Mouse (Mus musculus): ENCODE results near the gene Tctex1d4. TPM values are rescaled to one million over a fixed set of nuclear protein-coding genes. Genes with fewer than 3 reads are reported as not detected.

The Tctex1d4 gene
- polyA plus RNA-seq, 1 experiment from 2014 or later = not detected

DNA sequence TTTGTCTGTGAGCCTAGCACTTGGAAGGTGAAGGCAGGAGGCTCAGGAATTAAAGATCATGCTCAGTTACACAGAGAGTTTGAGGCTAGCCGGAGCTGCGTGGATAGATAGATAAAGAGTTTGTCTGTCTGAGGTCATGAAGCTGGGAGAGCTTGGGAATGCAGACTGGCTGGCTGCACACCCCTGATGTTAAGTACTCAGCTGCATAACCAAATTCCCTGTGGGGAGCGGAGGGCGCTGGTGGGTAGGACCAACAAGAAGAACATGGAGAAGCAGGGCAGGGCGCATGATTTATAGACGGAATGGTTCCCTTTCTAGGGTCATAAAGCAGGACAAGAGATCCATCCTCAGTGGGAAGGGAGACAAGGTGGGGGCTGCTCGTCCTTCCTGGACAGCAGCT lies 16.4 kb downstream of the Tctex1d4 start:
- ATAC-seq (ENCODE audit: low FRiP score) (no peak), DNase-seq (ENCODE audit: low spot score, missing footprints) (no peak)
- Histone ChIP-seq H3K9me3 (ENCODE audit: control insufficient read depth, low read length) (no peaks in the 10 kb centered on the region), H3K27ac (ENCODE audit: low read depth, low read length) (no peak overlapping the region), H3K4me3 (ENCODE audit: low read depth, low read length) (no peak overlapping the region), H3K36me3 (ENCODE audit: control insufficient read depth, insufficient read depth, low read length) (no peaks in the 10 kb centered on the region), H3K9ac (ENCODE audit: low read length) (no peak overlapping the region), H3K4me1 (ENCODE audit: control insufficient read depth, insufficient read depth, low read length) (no peaks in the 10 kb centered on the region), H3K27me3 (ENCODE audit: control insufficient read depth, insufficient read depth, low read length) (no peaks in the 10 kb centered on the region), H3K4me2 (no peak overlapping the region)
- WGBS = 75% methylated on average over 7 of the region's 7 CpGs

GRCm38 (mm10) chr4:117145248-117145647 lies 18.7 kb downstream of the Tctex1d4 start:
- Histone ChIP-seq H3K4me2 (no peak overlapping the region), H3K4me3 (ENCODE audit: low read depth, low read length) (no peak overlapping the region), H3K9ac (ENCODE audit: low read length) (no peak overlapping the region), H3K27me3 (ENCODE audit: control insufficient read depth, insufficient read depth, low read length) (no peaks in the 10 kb centered on the region), H3K4me1 (ENCODE audit: control insufficient read depth, insufficient read depth, low read length) (no peaks in the 10 kb centered on the region), H3K9me3 (ENCODE audit: control insufficient read depth, low read length) (no peaks in the 10 kb centered on the region), H3K36me3 (ENCODE audit: control insufficient read depth, insufficient read depth, low read length) (peaks cover 4% of the 10 kb centered on the region; the same call in 1 of the 2 replicates), H3K27ac (ENCODE audit: low read depth, low read length) (no peak overlapping the region)
- WGBS = 95% methylated on average over 13 of the region's 13 CpGs
- no peak for DNase-seq (ENCODE audit: low spot score, missing footprints)
- ATAC-seq (ENCODE audit: low FRiP score) = no peak

DNA sequence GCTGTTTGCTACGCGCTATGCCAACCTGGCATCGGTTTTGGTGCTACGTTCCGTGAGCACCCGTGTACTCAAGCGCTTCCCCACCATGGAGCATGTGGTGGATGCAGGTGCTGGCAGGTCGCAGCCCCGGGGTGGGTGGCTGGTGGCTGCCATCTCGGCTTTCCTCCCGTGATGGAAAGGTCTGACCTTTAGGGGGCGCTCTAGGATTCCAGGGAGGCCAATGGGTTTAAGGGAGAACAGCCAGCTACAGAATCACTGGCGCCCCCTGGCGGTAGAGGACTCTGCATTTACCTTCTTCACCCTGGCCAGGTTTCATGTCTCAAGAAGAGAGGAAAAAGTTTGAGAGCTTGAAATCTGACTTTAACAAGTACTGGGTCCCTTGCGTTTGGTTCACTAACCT lies 19.6 kb downstream of the Tctex1d4 start:
- no peaks in the 10 kb centered on the region for H3K27me3 ChIP-seq (ENCODE audit: control insufficient read depth, insufficient read depth, low read length)
- ATAC-seq (ENCODE audit: low FRiP score) (peak; percentile 27; the same call in 1 of the 2 replicates), DNase-seq (ENCODE audit: low spot score, missing footprints) (peak; percentile 94)
- H3K36me3 ChIP-seq (ENCODE audit: control insufficient read depth, insufficient read depth, low read length) = peaks cover 9% of the 10 kb centered on the region
- H3K4me3 ChIP-seq (ENCODE audit: low read depth, low read length) = no peak overlapping the region
- no peak overlapping the region for H3K9ac ChIP-seq (ENCODE audit: low read length)
- no peaks in the 10 kb centered on the region for H3K4me1 ChIP-seq (ENCODE audit: control insufficient read depth, insufficient read depth, low read length)
- no peaks in the 10 kb centered on the region for H3K9me3 ChIP-seq (ENCODE audit: control insufficient read depth, low read length)
- no peak overlapping the region for H3K4me2 ChIP-seq
- WGBS = 30% methylated on average over 15 of the region's 15 CpGs
- H3K27ac ChIP-seq (ENCODE audit: low read depth, low read length) = no peak overlapping the region

DNA sequence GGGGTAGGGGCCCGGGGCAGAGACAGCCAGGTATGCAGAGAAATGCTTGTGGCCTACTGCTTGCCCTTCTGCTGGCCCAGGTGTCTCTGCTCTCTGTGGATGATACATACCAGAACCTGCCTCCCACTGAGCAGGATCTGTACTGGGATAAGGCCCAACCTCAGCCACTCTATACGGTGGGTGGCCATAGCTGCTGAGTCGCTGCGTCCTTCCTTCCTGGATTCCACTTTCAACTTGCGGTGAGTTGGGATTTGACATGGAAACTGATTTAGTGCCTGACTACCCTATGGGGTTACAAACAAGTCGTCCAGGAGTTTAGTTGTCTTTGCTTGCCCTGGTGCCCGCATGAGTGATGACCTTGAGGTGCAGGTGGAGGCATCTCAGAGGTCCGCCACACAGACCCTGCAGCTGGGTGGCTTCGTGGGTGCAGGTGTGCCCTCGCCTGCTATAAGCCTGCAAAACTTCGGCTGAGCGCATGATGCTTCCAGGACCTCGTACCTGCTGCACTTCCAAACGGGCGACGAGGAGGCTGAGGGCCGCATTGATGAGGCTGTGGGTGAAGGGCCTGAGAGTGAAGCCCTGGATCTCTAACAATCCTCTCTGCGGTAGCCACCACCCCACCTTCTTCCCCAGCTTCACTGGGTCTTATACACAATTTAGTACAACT lies 21.6 kb downstream of the Tctex1d4 start:
- 86% methylated on average over 18 of the region's 18 CpGs for WGBS
- Histone ChIP-seq H3K27ac (ENCODE audit: low read depth, low read length) (no peak overlapping the region), H3K4me2 (no peak overlapping the region), H3K9ac (ENCODE audit: low read length) (no peak overlapping the region), H3K36me3 (ENCODE audit: control insufficient read depth, insufficient read depth, low read length) (peaks cover 25% of the 10 kb centered on the region), H3K9me3 (ENCODE audit: control insufficient read depth, low read length) (no peaks in the 10 kb centered on the region), H3K4me1 (ENCODE audit: control insufficient read depth, insufficient read depth, low read length) (no peaks in the 10 kb centered on the region; the same call in 1 of the 2 replicates), H3K4me3 (ENCODE audit: low read depth, low read length) (no peak overlapping the region), H3K27me3 (ENCODE audit: control insufficient read depth, insufficient read depth, low read length) (no peaks in the 10 kb centered on the region)
- DNase-seq (ENCODE audit: low spot score, missing footprints) (no peak), ATAC-seq (ENCODE audit: low FRiP score) (no peak)

DNA sequence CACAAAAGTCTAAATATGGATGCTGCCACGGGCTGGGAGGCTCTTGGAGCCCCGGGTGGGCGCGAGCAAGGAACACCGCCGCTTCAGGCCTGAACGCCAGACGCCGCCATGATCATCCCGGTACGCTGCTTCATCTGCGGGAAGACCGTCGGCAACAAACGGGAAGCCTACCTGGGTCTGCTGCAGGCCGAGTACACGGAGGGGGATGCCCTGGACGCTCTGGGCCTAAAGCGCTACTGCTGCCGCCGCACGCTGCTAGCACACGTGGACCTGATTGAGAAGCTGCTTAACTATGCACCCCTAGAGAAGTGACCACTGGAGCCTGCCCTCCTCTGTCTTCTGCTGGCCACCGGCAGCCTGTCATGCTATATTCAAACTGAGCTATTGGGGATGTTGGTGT lies 22.2 kb downstream of the Tctex1d4 start:
- Histone ChIP-seq H3K9ac (ENCODE audit: low read length) (no peak overlapping the region), H3K36me3 (ENCODE audit: control insufficient read depth, insufficient read depth, low read length) (peaks cover 30% of the 10 kb centered on the region), H3K4me2 (no peak overlapping the region), H3K4me3 (ENCODE audit: low read depth, low read length) (no peak overlapping the region), H3K4me1 (ENCODE audit: control insufficient read depth, insufficient read depth, low read length) (no peaks in the 10 kb centered on the region; the same call in 1 of the 2 replicates), H3K9me3 (ENCODE audit: control insufficient read depth, low read length) (no peaks in the 10 kb centered on the region), H3K27ac (ENCODE audit: low read depth, low read length) (no peak overlapping the region), H3K27me3 (ENCODE audit: control insufficient read depth, insufficient read depth, low read length) (no peaks in the 10 kb centered on the region)
- ATAC-seq (ENCODE audit: low FRiP score) (0 out of 2 replicates have a peak, but pooled peaks have one; percentile 20), DNase-seq (ENCODE audit: low spot score, missing footprints) (no peak)
- 74% methylated on average over 24 of the region's 24 CpGs for WGBS

GRCm38 (mm10) chr4:117149291-117150211 lies 23.0 kb downstream of the Tctex1d4 start:
- Histone ChIP-seq H3K4me1 (ENCODE audit: control insufficient read depth, insufficient read depth, low read length) (no peaks in the 10 kb centered on the region; the same call in none of the 2 replicates), H3K27me3 (ENCODE audit: control insufficient read depth, insufficient read depth, low read length) (no peaks in the 10 kb centered on the region), H3K36me3 (ENCODE audit: control insufficient read depth, insufficient read depth, low read length) (peaks cover 30% of the 10 kb centered on the region), H3K27ac (ENCODE audit: low read depth, low read length) (no peak overlapping the region), H3K4me3 (ENCODE audit: low read depth, low read length) (no peak overlapping the region), H3K9ac (ENCODE audit: low read length) (no peak overlapping the region), H3K9me3 (ENCODE audit: control insufficient read depth, low read length) (no peaks in the 10 kb centered on the region), H3K4me2 (no peak overlapping the region)
- DNase-seq (ENCODE audit: low spot score, missing footprints) = no peak
- no peak for ATAC-seq (ENCODE audit: low FRiP score)
- 71% methylated on average over 6 of the region's 6 CpGs for WGBS

- Histone ChIP-seq H3K4me1 (ENCODE audit: control insufficient read depth, insufficient read depth, low read length) (peaks cover 5% of the 10 kb centered on the region), H3K27ac (ENCODE audit: low read depth, low read length) (no peak overlapping the region), H3K9me3 (ENCODE audit: control insufficient read depth, low read length) (no peaks in the 10 kb centered on the region), H3K27me3 (ENCODE audit: control insufficient read depth, insufficient read depth, low read length) (no peaks in the 10 kb centered on the region), H3K4me2 (no peak overlapping the region), H3K36me3 (ENCODE audit: control insufficient read depth, insufficient read depth, low read length) (peaks cover 30% of the 10 kb centered on the region), H3K4me3 (ENCODE audit: low read depth, low read length) (no peak overlapping the region), H3K9ac (ENCODE audit: low read length) (no peak overlapping the region)
- WGBS = 90% methylated on average over 6 of the region's 6 CpGs
- ATAC-seq (ENCODE audit: low FRiP score) (no peak), DNase-seq (ENCODE audit: low spot score, missing footprints) (no peak)
Measured at GRCm38 (mm10) chr4:117150212-117150733, 23.7 kb downstream of the Tctex1d4 start.

DNA sequence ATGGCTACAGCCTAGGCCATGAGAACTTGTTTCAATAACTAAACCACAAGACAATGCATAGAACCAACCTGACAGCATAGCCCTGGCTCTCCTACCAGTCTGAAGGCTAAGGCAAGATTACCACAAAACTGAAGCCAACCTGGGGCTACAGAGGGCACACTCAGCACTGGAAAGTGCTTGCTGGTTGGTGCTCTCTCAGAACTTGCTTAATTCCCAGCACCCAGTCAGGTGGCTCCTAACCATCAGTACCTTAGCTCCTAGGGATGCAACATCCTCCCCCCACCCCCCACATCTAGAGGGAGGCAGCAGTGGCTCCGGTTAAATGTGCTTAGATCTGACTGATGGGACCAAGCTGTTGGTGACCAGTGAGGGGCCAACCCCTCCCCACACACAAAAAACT lies 24.8 kb downstream of the Tctex1d4 start:
- peaks cover 5% of the 10 kb centered on the region for H3K4me1 ChIP-seq (ENCODE audit: control insufficient read depth, insufficient read depth, low read length)
- peaks cover 30% of the 10 kb centered on the region for H3K36me3 ChIP-seq (ENCODE audit: control insufficient read depth, insufficient read depth, low read length)
- WGBS = 86% methylated on average over 1 of the region's 1 CpGs
- H3K9me3 ChIP-seq (ENCODE audit: control insufficient read depth, low read length) = no peaks in the 10 kb centered on the region
- no peak overlapping the region for H3K27ac ChIP-seq (ENCODE audit: low read depth, low read length)
- H3K27me3 ChIP-seq (ENCODE audit: control insufficient read depth, insufficient read depth, low read length) = no peaks in the 10 kb centered on the region
- DNase-seq (ENCODE audit: low spot score, missing footprints) (no peak), ATAC-seq (ENCODE audit: low FRiP score) (no peak)
- no peak overlapping the region for H3K4me2 ChIP-seq
- no peak overlapping the region for H3K9ac ChIP-seq (ENCODE audit: low read length)
- no peak overlapping the region for H3K4me3 ChIP-seq (ENCODE audit: low read depth, low read length)

DNA sequence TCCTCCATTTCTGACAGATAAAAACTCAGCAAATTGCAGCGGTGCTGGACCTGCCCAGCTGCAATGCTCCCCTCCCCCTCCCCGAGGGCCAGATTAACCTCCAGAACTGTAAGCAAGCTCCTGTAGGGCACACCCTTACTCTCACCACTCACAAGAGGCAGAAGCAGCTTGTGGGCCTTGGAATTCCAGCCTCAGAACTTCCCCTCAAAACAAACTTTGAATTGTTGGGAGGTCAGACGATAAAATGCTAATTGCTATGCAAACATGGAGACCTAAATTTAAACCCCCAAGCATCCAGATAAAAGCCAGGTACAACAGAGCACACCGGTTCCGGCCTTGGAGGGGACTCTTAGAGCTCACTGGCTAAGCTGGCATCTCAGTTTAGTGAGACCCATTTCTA lies 26.1 kb downstream of the Tctex1d4 start:
- WGBS = 92% methylated on average over 5 of the region's 5 CpGs
- Histone ChIP-seq H3K27me3 (ENCODE audit: control insufficient read depth, insufficient read depth, low read length) (no peaks in the 10 kb centered on the region), H3K4me2 (no peak overlapping the region), H3K36me3 (ENCODE audit: control insufficient read depth, insufficient read depth, low read length) (peaks cover 30% of the 10 kb centered on the region), H3K4me1 (ENCODE audit: control insufficient read depth, insufficient read depth, low read length) (peaks cover 5% of the 10 kb centered on the region), H3K4me3 (ENCODE audit: low read depth, low read length) (no peak overlapping the region), H3K9ac (ENCODE audit: low read length) (no peak overlapping the region), H3K27ac (ENCODE audit: low read depth, low read length) (no peak overlapping the region), H3K9me3 (ENCODE audit: control insufficient read depth, low read length) (no peaks in the 10 kb centered on the region)
- ATAC-seq (ENCODE audit: low FRiP score) = no peak
- DNase-seq (ENCODE audit: low spot score, missing footprints) = no peak
